Mouse (Mus musculus) embryonic fibroblast, embryonic 13.5 days (primary cell): ENCODE measurements at regions not wholly inside any gene's neighbourhood (a gene's known extent, or its start where the extent isn't known, plus 50 kb on each side); places are given as distances from the start of the nearest gene placed in this dataset.

Experiments used
- CTCF ChIP-seq: IDR thresholded peaks from 2 replicates; pipeline ENCODE4 v1.5.1; 2011; ENCODE audit warnings: mild to moderate bottlenecking, control low read depth, low read length, moderate library complexity, borderline replicate concordance; ENCODE audit not compliant: insufficient read depth
- POLR2A ChIP-seq: IDR thresholded peaks from 2 replicates; pipeline ENCODE4 v1.6.1; 2011; ENCODE audit warnings: low read depth, mild to moderate bottlenecking, control low read depth, low read length, moderate library complexity

DNA sequence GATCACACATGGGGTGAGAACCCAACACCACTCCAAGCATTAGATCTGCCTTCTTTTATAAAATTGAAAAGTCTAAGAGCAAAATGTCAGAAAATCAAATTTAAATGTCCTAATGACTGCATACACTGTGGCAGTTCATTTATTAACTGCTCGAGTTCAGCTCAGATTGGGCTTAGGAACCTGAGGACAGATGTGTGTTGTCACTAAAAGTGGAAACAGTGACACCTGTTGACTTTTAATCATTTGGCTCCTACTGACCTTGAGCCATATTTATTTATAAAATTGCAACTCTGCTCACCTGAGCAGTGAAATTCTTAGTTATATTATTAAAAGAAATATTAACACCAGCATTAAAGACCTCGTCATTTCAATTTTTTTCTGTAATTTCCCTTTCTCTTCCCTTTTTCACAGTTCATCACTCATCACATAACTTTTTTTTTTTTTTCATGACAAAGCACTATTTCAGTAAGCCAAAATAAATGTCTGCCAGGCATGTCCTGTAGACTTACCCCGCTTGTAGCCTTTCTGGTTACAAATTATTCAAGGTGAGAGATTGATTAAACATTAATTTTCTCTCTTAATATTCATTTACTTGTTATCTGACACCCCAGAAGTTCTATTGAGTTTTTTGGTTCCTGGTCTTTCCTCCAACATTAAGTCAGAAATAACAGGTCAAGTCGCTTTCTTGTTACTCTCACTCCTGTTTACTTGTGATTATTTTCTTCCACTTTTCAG lies 274.2 kb upstream of the Tet2 start:
- TF ChIP-seq POLR2A = no peak
- TF ChIP-seq CTCF = no peak
